Mouse (Mus musculus): ENCODE results near the gene Dlg1.

The Dlg1 gene

GRCm38 (mm10) chr16:31663379-31664286 is at the start of gene Dlg1:
TSS of gene Dlg1 (plus strand) at chr16:31663443.
- peak; percentile 89 for DNase-seq

GRCm38 (mm10) chr16:31616382-31616781 is 46.9 kb upstream of the Dlg1 start:
- no peak for DNase-seq

- DNase-seq, result no peak
These were observed 46.1 kb upstream of the Dlg1 start for GRCm38 (mm10) chr16:31617128-31617527.

- peak; percentile 67 for DNase-seq
These were observed 45.3 kb upstream of the Dlg1 start for GRCm38 (mm10) chr16:31617823-31618371.

GRCm38 (mm10) chr16:31618671-31619070 is 44.6 kb upstream of the Dlg1 start:
- DNase-seq, result no peak

- no peak for DNase-seq
These were observed 43.4 kb upstream of the Dlg1 start for GRCm38 (mm10) chr16:31619675-31620335.

- DNase-seq, result no peak
These were observed 40.9 kb upstream of the Dlg1 start for GRCm38 (mm10) chr16:31622356-31622755.

- DNase-seq, result peak; percentile 32
These were observed 40.1 kb upstream of the Dlg1 start for GRCm38 (mm10) chr16:31623136-31623535.

- no peak for DNase-seq
These were observed 38.5 kb upstream of the Dlg1 start for GRCm38 (mm10) chr16:31624749-31625148.

GRCm38 (mm10) chr16:31626331-31626730 is 36.9 kb upstream of the Dlg1 start:
- DNase-seq, result no peak

GRCm38 (mm10) chr16:31630381-31630780 is 32.9 kb upstream of the Dlg1 start:
- DNase-seq, result no peak

- no peak for DNase-seq
These were observed 32.2 kb upstream of the Dlg1 start for GRCm38 (mm10) chr16:31631046-31631445.

GRCm38 (mm10) chr16:31634371-31634770 is 28.9 kb upstream of the Dlg1 start:
- DNase-seq, result no peak

- peak; percentile 34 for DNase-seq
These were observed 24.9 kb upstream of the Dlg1 start for GRCm38 (mm10) chr16:31638393-31638792.

- DNase-seq, result peak; percentile 6
These were observed 23.3 kb upstream of the Dlg1 start for GRCm38 (mm10) chr16:31639946-31640345.

- DNase-seq, result no peak
These were observed 21.5 kb upstream of the Dlg1 start for GRCm38 (mm10) chr16:31641776-31642175.

GRCm38 (mm10) chr16:31647221-31647620 is 16.0 kb upstream of the Dlg1 start:
- DNase-seq, result no peak

- no peak for DNase-seq
These were observed 12.5 kb upstream of the Dlg1 start for GRCm38 (mm10) chr16:31650788-31651187.

GRCm38 (mm10) chr16:31651541-31651940 is 11.7 kb upstream of the Dlg1 start:
- DNase-seq, result no peak

- no peak for DNase-seq
These were observed 11.0 kb upstream of the Dlg1 start for GRCm38 (mm10) chr16:31652115-31652843.

GRCm38 (mm10) chr16:31653616-31654015 is 9.6 kb upstream of the Dlg1 start:
- no peak for DNase-seq

- DNase-seq, result no peak
These were observed 9.2 kb upstream of the Dlg1 start for GRCm38 (mm10) chr16:31654021-31654420.

- DNase-seq, result no peak
These were observed 7.7 kb upstream of the Dlg1 start for GRCm38 (mm10) chr16:31655531-31655930.

All from lung, postnatal 36 days (tissue).